In the genomic region with DNA sequence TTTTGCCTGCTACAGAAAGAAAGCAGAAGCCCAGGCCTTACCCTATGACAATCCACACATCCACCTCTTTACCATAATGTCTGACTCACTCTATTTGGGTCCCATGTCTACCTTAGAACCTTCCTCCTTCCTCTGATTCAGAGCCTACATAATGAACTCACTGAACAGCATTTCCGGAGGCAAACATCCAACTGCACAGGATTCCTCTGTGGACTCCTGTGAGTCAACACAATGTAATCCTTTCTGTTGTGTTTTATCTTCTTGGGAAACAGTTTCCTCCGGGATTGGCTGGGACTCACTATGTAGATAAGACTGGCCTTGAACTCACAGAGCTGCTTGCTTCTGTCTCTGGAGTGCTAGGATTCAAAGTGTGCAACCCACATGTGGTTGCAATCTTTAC, we compare ENCODE assay signal across 18 mouse cellular contexts. TPM values are rescaled to one million over a fixed set of nuclear protein-coding genes. Genes with fewer than 3 reads are reported as not detected.
DNase-seq lines count a peak whose midpoint lies in the region; ATAC-seq and TF ChIP-seq lines count a peak whose summit lies in the region.
"Had no signal": no experiment of that assay in that cellular context is flagged by ENCODE, and none has a peak within 500 bp of the region (broad histone marks: within the 10 kb centered on the region; RNA-seq: fewer than 3 reads in every experiment).

No protein-coding gene starts in this region.

- H3K27me3 ChIP-seq in heart, embryonic 15.5 days, result no peaks in the 10 kb centered on the region
- no peaks in the 10 kb centered on the region for H3K27me3 ChIP-seq in heart, adult 2 months (ENCODE audit: control insufficient read depth, insufficient read depth, low read length)
- H3K27me3 ChIP-seq: embryonic facial prominence, embryonic 15.5 days; neural tube, embryonic 12.5 days had no signal

- H3K4me2 ChIP-seq in heart, embryonic 15.5 days, result no peak overlapping the region
- H3K4me2 ChIP-seq: embryonic facial prominence, embryonic 15.5 days; hindbrain, embryonic 14.5 days; neural tube, embryonic 12.5 days had no signal

- peak; percentile 58; the same call in 1 of the 2 replicates for ATAC-seq in heart, embryonic 15.5 days (replicated peaks; ENCODE audit: insufficient number of reproducible peaks, insufficient read depth, low FRiP score, low read depth)
- ATAC-seq: forebrain, embryonic 14.5 days; intestine, embryonic 16.5 days had no signal

- TF ChIP-seq CTCF in heart, adult 2 months (IDR thresholded peaks at IDR 0.05), result no peak
- TF ChIP-seq CTCF in gastrocnemius, adult 2 months (IDR thresholded peaks at IDR 0.05), result no peak

- H3K9me3 ChIP-seq in heart, embryonic 15.5 days (replicated peaks), result no peaks in the 10 kb centered on the region
- H3K9me3 ChIP-seq: embryonic facial prominence, embryonic 15.5 days; neural tube, embryonic 12.5 days had no signal

- H3K27ac ChIP-seq in heart, embryonic 15.5 days, result peak overlapping the region; percentile 32; the same call in 1 of the 2 replicates
- no peak overlapping the region for H3K27ac ChIP-seq in heart, adult 2 months
- H3K27ac ChIP-seq in gastrocnemius, adult 2 months, result no peak overlapping the region
- H3K27ac ChIP-seq: embryonic facial prominence, embryonic 15.5 days; hindbrain, embryonic 14.5 days; kidney, postnatal 0 days; neural tube, embryonic 12.5 days had no signal

- 31% methylated on average over 2 of the region's 2 CpGs for WGBS in heart, embryonic 15.5 days
- 14% methylated on average over 2 of the region's 2 CpGs for WGBS in heart, adult 2 months

- H3K79me2 ChIP-seq in heart, adult 2 months (replicated peaks; ENCODE audit: control insufficient read depth, insufficient read depth, low read length), result no peaks in the 10 kb centered on the region

- TF ChIP-seq EP300 in heart, adult 2 months (IDR thresholded peaks at IDR 0.05; ENCODE audit: insufficient read depth, low read depth, low read length), result no peak

- no peaks in the 10 kb centered on the region for H3K36me3 ChIP-seq in heart, embryonic 15.5 days
- no peaks in the 10 kb centered on the region for H3K36me3 ChIP-seq in heart, adult 2 months (ENCODE audit: control insufficient read depth, insufficient read depth, low read length)
- H3K36me3 ChIP-seq: embryonic facial prominence, embryonic 15.5 days; neural tube, embryonic 12.5 days had no signal

- no peak overlapping the region for H3K9ac ChIP-seq in heart, embryonic 15.5 days
- H3K9ac ChIP-seq in heart, adult 2 months (ENCODE audit: low read depth, low read length), result no peak overlapping the region
- H3K9ac ChIP-seq: embryonic facial prominence, embryonic 15.5 days; hindbrain, embryonic 14.5 days; neural tube, embryonic 12.5 days had no signal

- no peaks in the 10 kb centered on the region for H3K4me1 ChIP-seq in heart, embryonic 15.5 days (replicated peaks)
- no peaks in the 10 kb centered on the region for H3K4me1 ChIP-seq in heart, adult 2 months (ENCODE audit: control insufficient read depth, insufficient read depth, low read length)
- H3K4me1 ChIP-seq: embryonic facial prominence, embryonic 15.5 days; neural tube, embryonic 12.5 days had no signal

- DNase-seq in heart, adult 2 months, result no peak
- DNase-seq in 416B (ENCODE audit: low read depth) (peak; percentile 17), NIH3T3 (ENCODE audit: low read depth) (peak; percentile 82)
- peak; percentile 1 for DNase-seq in gonadal fat pad, adult 2 months (ENCODE audit: low read depth)
- no peak for DNase-seq in layer of hippocampus, adult 9-11 months
- DNase-seq in gastrocnemius, adult 2 months, result no peak
- DNase-seq: cerebellum, adult 18-20 months; heart, adult 18-20 months; lung, postnatal 14 days; thymus, postnatal 14 days had no signal

- intact Hi-C loops in heart, adult 2 months (cut with DNase I), result no loop called here
- intact Hi-C loops in gastrocnemius, adult 2 months (cut with DNase I), result no loop called here

- no peak overlapping the region for H3K4me3 ChIP-seq in heart, embryonic 15.5 days
- H3K4me3 ChIP-seq in heart, adult 2 months, result no peak overlapping the region
- no peak overlapping the region for H3K4me3 ChIP-seq in gastrocnemius, adult 2 months
- H3K4me3 ChIP-seq: embryonic facial prominence, embryonic 15.5 days; neural tube, embryonic 12.5 days had no signal

- TF ChIP-seq POLR2A in heart, adult 2 months (IDR thresholded peaks at IDR 0.05; ENCODE audit: insufficient read depth, low read depth, low read length), result no peak

RNA-seq across cellular contexts. Expression of a gene that starts 44.9 kb away (rescaled TPM):
- 0.63 and 1.2 TPM in 2 replicates for polyA plus RNA-seq in heart, embryonic 15.5 days (2015; fragmentation: Nextera tagmentation; extraction: Ambion mirVana)
- total RNA-seq in heart, adult 2 months (2021), result under 1 TPM; 0.08 to 0.11 TPM
- polyA plus RNA-seq in heart, adult 2 months (2012; rRNA removed), result 0.04 and 0.26 TPM in 2 replicates
- polyA plus RNA-seq in gonadal fat pad, adult 2 months (2012; rRNA removed), result 0.01 TPM in 1 of 2 replicates, not detected in the other
- not detected for total RNA-seq in gastrocnemius, adult 2 months (2021)
- total RNA-seq: common myeloid progenitor, adult 5-6 weeks had no signal

Comparison
In these comparisons a context has a peak if more than half of its experiments do, and no peak if none do; other contexts are left out.
1. DNase-seq: peak in 416B (single experiment), NIH3T3 (single experiment) and gonadal fat pad, adult 2 months (single experiment); none in heart, adult 2 months (0 of 2), layer of hippocampus, adult 9-11 months (single experiment) and gastrocnemius, adult 2 months (single experiment).